Comparison of ENCODE assay signal across 7 mouse cellular contexts in the genomic region with DNA sequence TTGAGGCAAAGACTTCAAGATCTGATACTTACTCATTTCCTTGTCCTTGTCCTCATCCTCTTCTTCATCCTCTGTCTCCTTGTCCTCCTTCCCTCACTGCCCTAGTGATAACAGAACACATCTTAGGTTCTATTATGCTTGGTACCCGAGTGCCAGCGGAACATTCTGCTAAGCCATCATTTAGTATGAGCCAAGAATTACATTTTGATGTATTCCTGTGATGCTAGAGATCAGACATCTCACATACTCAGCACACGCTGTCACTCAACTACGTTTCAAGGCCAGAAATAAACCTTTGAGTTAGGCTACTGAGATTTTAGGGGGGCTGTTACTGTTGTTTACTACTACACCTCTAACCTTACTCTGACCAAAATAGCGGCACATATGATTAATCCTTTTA. TPM values are rescaled to one million over a fixed set of nuclear protein-coding genes. Genes with fewer than 3 reads are reported as not detected.
DNase-seq lines count a peak whose midpoint lies in the region; ATAC-seq and TF ChIP-seq lines count a peak whose summit lies in the region.

Gene Pias1 (minus strand): TSS at position 101 of the 400 bp plus-strand sequence.

- H3K27me3 ChIP-seq in CH12.LX (replicated peaks) (no peaks in the 10 kb centered on the region), Patski (no peaks in the 10 kb centered on the region)
- H3K27me3 ChIP-seq in forebrain, embryonic 16.5 days (replicated peaks; ENCODE audit: control insufficient read depth, insufficient read depth, low read length), result no peaks in the 10 kb centered on the region
- H3K27me3 ChIP-seq in hindbrain, embryonic 11.5 days (ENCODE audit: control insufficient read depth, insufficient read depth, low read length), result no peaks in the 10 kb centered on the region
- no peaks in the 10 kb centered on the region for H3K27me3 ChIP-seq in liver, embryonic 15.5 days

- CTCF ChIA-PET in Patski (lab: Charles Lee), result no interaction called here

- dilution Hi-C loops in CH12.LX (cut with MboI; ENCODE audit: extremely low pct_ligation_motif_present, extremely low pct_unique_long_range_greater_than_20kb, low sequenced_read_pairs), result no loop called here

- no peak for TF ChIP-seq RAD21 in CH12.LX (IDR thresholded peaks at IDR 0.05; ENCODE audit: low read depth, low read length)

- H3K4me1 ChIP-seq in CH12.LX (ENCODE audit: control insufficient read depth in 1 of 2, insufficient read depth in 2 of 2), result no peaks in the 10 kb centered on the region
- H3K4me1 ChIP-seq in forebrain, embryonic 16.5 days (replicated peaks; ENCODE audit: control insufficient read depth, insufficient read depth, low read length), result no peaks in the 10 kb centered on the region
- H3K4me1 ChIP-seq in hindbrain, embryonic 11.5 days (replicated peaks; ENCODE audit: control insufficient read depth, insufficient read depth, low read length), result no peaks in the 10 kb centered on the region
- H3K4me1 ChIP-seq in liver, embryonic 15.5 days (replicated peaks), result no peaks in the 10 kb centered on the region

- ATAC-seq in Patski, result no peak
- ATAC-seq in forebrain, embryonic 16.5 days, result no peak
- no peak for ATAC-seq in hindbrain, embryonic 11.5 days (ENCODE audit: low FRiP score)
- ATAC-seq in liver, embryonic 15.5 days (ENCODE audit: insufficient read depth), result no peak

- no peak within 1 kb of the TSS for H3K27ac ChIP-seq in CH12.LX (ENCODE audit: insufficient read depth, low read depth)
- no peak within 1 kb of the TSS for H3K27ac ChIP-seq in forebrain, embryonic 16.5 days (ENCODE audit: low read length)
- no peak within 1 kb of the TSS for H3K27ac ChIP-seq in hindbrain, embryonic 11.5 days (ENCODE audit: low read depth, low read length)
- H3K27ac ChIP-seq in liver, embryonic 15.5 days (replicated peaks), result no peak within 1 kb of the TSS

- TF ChIP-seq POLR2A in CH12.LX (IDR thresholded peaks at IDR 0.05; ENCODE audit: low read depth, low read length), result no peak

- no peaks in the 10 kb centered on the region for H3K9me3 ChIP-seq in CH12.LX (replicated peaks; ENCODE audit: low read length)
- H3K9me3 ChIP-seq in forebrain, embryonic 16.5 days (ENCODE audit: control insufficient read depth, low read length), result no peaks in the 10 kb centered on the region
- H3K9me3 ChIP-seq in hindbrain, embryonic 11.5 days (ENCODE audit: control insufficient read depth, low read length), result no peaks in the 10 kb centered on the region
- H3K9me3 ChIP-seq in liver, embryonic 15.5 days (replicated peaks), result no peaks in the 10 kb centered on the region

- DNase-seq in CH12.LX (ENCODE audit: extremely low read depth), result no peak
- no peak for DNase-seq in Patski (ENCODE audit: low read depth, low spot score)
- no peak for DNase-seq in hindbrain, embryonic 11.5 days (ENCODE audit: low spot score)
- no peak for DNase-seq in thymus, postnatal 10 days (ENCODE audit: low spot score in 2 of 2)
- DNase-seq in right cerebral cortex, postnatal 4 days, result no peak

- no peak within 1 kb of the TSS for H3K4me2 ChIP-seq in CH12.LX (ENCODE audit: insufficient read depth, low read depth, poor library complexity, severe bottlenecking)
- no peak within 1 kb of the TSS for H3K4me2 ChIP-seq in forebrain, embryonic 16.5 days (ENCODE audit: low read length)
- no peak within 1 kb of the TSS for H3K4me2 ChIP-seq in hindbrain, embryonic 11.5 days (replicated peaks; ENCODE audit: low read depth, low read length)
- H3K4me2 ChIP-seq in liver, embryonic 15.5 days, result no peak within 1 kb of the TSS

- in situ Hi-C loops in CH12.LX (cut with MboI; ENCODE audit: low pct_ligation_motif_present, low pct_unique_long_range_greater_than_20kb, low sequenced_read_pairs), result no loop called here
- in situ Hi-C loops in Patski (cut with MboI; ENCODE audit: low pct_unique_long_range_greater_than_20kb), result no loop called here

- H3K79me2 ChIP-seq in CH12.LX (replicated peaks; ENCODE audit: control insufficient read depth, extremely low read depth, insufficient read depth, poor library complexity, severe bottlenecking), result no peaks in the 10 kb centered on the region

- TF ChIP-seq CTCF in CH12.LX (conservative IDR thresholded peaks at IDR 0.05 in 1 of 2, IDR thresholded peaks at IDR 0.05 in 1 of 2; ENCODE audit: low read depth in 2 of 2, low read length in 2 of 2), result no peak
- no peak for TF ChIP-seq CTCF in Patski (IDR thresholded peaks at IDR 0.05)

- no peak within 1 kb of the TSS for H3K4me3 ChIP-seq in CH12.LX (replicated peaks in 1 of 3; ENCODE audit: low read depth in 2 of 3, low read length in 2 of 3, poor library complexity in 1 of 3)
- H3K4me3 ChIP-seq in forebrain, embryonic 16.5 days (replicated peaks; ENCODE audit: low read length), result no peak within 1 kb of the TSS
- no peak within 1 kb of the TSS for H3K4me3 ChIP-seq in hindbrain, embryonic 11.5 days (ENCODE audit: low read depth, low read length)
- no peak within 1 kb of the TSS for H3K4me3 ChIP-seq in liver, embryonic 15.5 days (replicated peaks)

- POLR2A ChIA-PET in Patski (lab: Charles Lee), result no interaction called here

- no peaks in the 10 kb centered on the region for H3K36me3 ChIP-seq in CH12.LX (replicated peaks in 1 of 2; ENCODE audit: control insufficient read depth in 1 of 2, insufficient read depth in 1 of 2, low read length in 1 of 2)
- H3K36me3 ChIP-seq in forebrain, embryonic 16.5 days (ENCODE audit: control insufficient read depth, insufficient read depth), result no peaks in the 10 kb centered on the region
- no peaks in the 10 kb centered on the region for H3K36me3 ChIP-seq in hindbrain, embryonic 11.5 days (ENCODE audit: control insufficient read depth, insufficient read depth, low read length)
- no peaks in the 10 kb centered on the region for H3K36me3 ChIP-seq in liver, embryonic 15.5 days (replicated peaks)

- 85% methylated on average over 5 of the region's 5 CpGs for WGBS in forebrain, embryonic 16.5 days
- 88% methylated on average over 5 of the region's 5 CpGs for WGBS in hindbrain, embryonic 11.5 days
- 67% methylated on average over 5 of the region's 5 CpGs for WGBS in liver, embryonic 15.5 days (ENCODE audit: insufficient replicate concordance)

- no peak for TF ChIP-seq EP300 in CH12.LX (IDR thresholded peaks at IDR 0.05; ENCODE audit: low read length)

- no peak within 1 kb of the TSS for H3K9ac ChIP-seq in CH12.LX (ENCODE audit: insufficient read depth, low read depth)
- H3K9ac ChIP-seq in forebrain, embryonic 16.5 days (replicated peaks; ENCODE audit: low read depth, low read length), result no peak within 1 kb of the TSS
- no peak within 1 kb of the TSS for H3K9ac ChIP-seq in hindbrain, embryonic 11.5 days (ENCODE audit: low read depth, low read length)
- no peak within 1 kb of the TSS for H3K9ac ChIP-seq in liver, embryonic 15.5 days

TF ChIP-seq in CH12.LX, 34 proteins besides CTCF, POLR2A, EP300 and RAD21:
- no peak for TF ChIP-seq JUN (IDR thresholded peaks at IDR 0.05; ENCODE audit: insufficient read depth, low read depth, low read length)
- TF ChIP-seq TCF12 (IDR thresholded peaks at IDR 0.05; ENCODE audit: low read depth, low read length), result no peak
- TF ChIP-seq SIN3A (IDR thresholded peaks at IDR 0.05; ENCODE audit: low read length), result no peak
- TF ChIP-seq SMC3 (IDR thresholded peaks at IDR 0.05; ENCODE audit: low read depth, low read length), result no peak
- TF ChIP-seq RCOR1 (conservative IDR thresholded peaks at IDR 0.05; ENCODE audit: low read depth, low read length), result no peak
- no peak for TF ChIP-seq ZC3H11A (IDR thresholded peaks at IDR 0.05; ENCODE audit: low read depth, low read length)
- no peak for TF ChIP-seq ELF1 (IDR thresholded peaks at IDR 0.05; ENCODE audit: low read depth, low read length)
- no peak for TF ChIP-seq USF1 (IDR thresholded peaks at IDR 0.05; ENCODE audit: low read depth, low read length)

RNA-seq across cellular contexts. Expression of gene Pias1, which starts in this region (rescaled TPM):
- 8.0 and 9.0 TPM in 2 replicates for total RNA-seq in CH12.LX (2012; rRNA removed)
- 11.4 and 11.9 TPM in 2 replicates for total RNA-seq in CH12.LX (2014; rRNA removed)
- polyA plus RNA-seq in CH12.LX (2012; ENCODE audit: insufficient read length, low read depth), result 18.1 and 22.7 TPM in 2 replicates
- polyA plus RNA-seq in Patski (2021), result 25.7 TPM
- polyA plus RNA-seq in forebrain, embryonic 16.5 days (2015; fragmentation: Nextera tagmentation; extraction: Ambion mirVana), result 64.0 and 68.3 TPM in 2 replicates
- polyA plus RNA-seq in hindbrain, embryonic 11.5 days (2014; fragmentation: Nextera tagmentation; extraction: Ambion mirVana), result 70.8 and 71.5 TPM in 2 replicates
- 25.3 and 29.4 TPM in 2 replicates for polyA plus RNA-seq in liver, embryonic 15.5 days (2015; fragmentation: Nextera tagmentation; extraction: Ambion mirVana)
